Mouse (Mus musculus): ENCODE measurements at regions not wholly inside any gene's neighbourhood (a gene's known extent, or its start where the extent isn't known, plus 50 kb on each side); places are given as distances from the start of the nearest gene placed in this dataset.

- no peak for TF ChIP-seq POLR2A (IDR thresholded peaks at IDR 0.05; ENCODE audit: borderline replicate concordance, extremely low read depth, low read depth, low read length)
- no peak for TF ChIP-seq CTCF (IDR thresholded peaks at IDR 0.05; ENCODE audit: insufficient read depth, low read length)
Measured at GRCm38 (mm10) chr3:144079960-144080359, 125.1 kb downstream of the Lmo4 start.
